Mouse (Mus musculus): ENCODE measurements at regions not wholly inside any gene's neighbourhood (a gene's known extent, or its start where the extent isn't known, plus 50 kb on each side); places are given as distances from the start of the nearest gene placed in this dataset.

DNA sequence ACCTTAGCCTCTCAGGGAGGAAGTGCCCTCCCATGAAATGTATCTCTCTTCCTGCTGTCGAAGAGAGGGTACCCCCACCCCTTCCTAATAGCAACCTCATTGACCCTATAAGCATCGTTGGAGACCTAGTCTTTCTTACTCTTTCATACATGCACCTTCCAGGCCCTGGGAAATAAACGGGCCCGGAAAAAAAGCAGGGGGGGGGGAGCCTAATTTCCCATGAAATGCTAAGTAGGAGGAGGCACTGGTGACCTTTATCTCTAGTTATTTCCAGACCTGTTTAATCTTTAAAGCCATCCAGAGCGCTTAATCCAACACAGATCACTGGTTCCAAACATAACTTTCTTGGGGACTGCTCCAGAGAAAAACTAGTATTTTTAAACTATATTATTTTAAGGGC is 260.5 kb upstream of the A1bg start:
- no peak for TF ChIP-seq CTCF (IDR thresholded peaks at IDR 0.05; ENCODE audit: low read depth, low read length)
- TF ChIP-seq POLR2A (IDR thresholded peaks at IDR 0.05; ENCODE audit: extremely low read depth, insufficient read depth, low read length) = no peak

Data from liver, adult 2 months (tissue).